Mouse (Mus musculus) heart, postnatal 0 days (tissue): ENCODE measurements at regions not wholly inside any gene's neighbourhood (a gene's known extent, or its start where the extent isn't known, plus 50 kb on each side); places are given as distances from the start of the nearest gene placed in this dataset.

Source experiments
- CTCF ChIP-seq: IDR thresholded peaks from 2 replicates; pipeline ENCODE4 v1.5.1; 2016; ENCODE audit warnings: antibody characterized with exemption, control low read depth, low read depth
- EP300 ChIP-seq: IDR thresholded peaks from 2 replicates; pipeline ENCODE4 v1.6.1; 2016; ENCODE audit warnings: antibody characterized with exemption, low read depth

GRCm38 (mm10) chr15:91971411-91971810, 79.6 kb upstream of the Cntn1 start:
- no peak for TF ChIP-seq CTCF
- TF ChIP-seq EP300: no peak
